18 mouse cellular contexts compared by ENCODE assay signal in genomic region chr16:25147486-25147885, GRCm38 (mm10).
A peak's percentile ranks its signal among the peaks of the same experiment; 100 is the strongest.
DNase-seq lines count a peak whose midpoint lies in the region; ATAC-seq lines count a peak whose summit lies in the region.
"Had no signal": no experiment of that assay in that cellular context is flagged by ENCODE, and none has a peak within 500 bp of the region (broad histone marks: within the 10 kb centered on the region; RNA-seq: fewer than 3 reads in every experiment).

No protein-coding gene starts in this region.

- 0 out of 2 replicates have a peak, but pooled peaks cover 6% of the 10 kb centered on the region for H3K9me3 ChIP-seq in embryonic facial prominence, embryonic 14.5 days (ENCODE audit: control insufficient read depth, low read length)
- no peaks in the 10 kb centered on the region for H3K9me3 ChIP-seq in embryonic facial prominence, embryonic 10.5 days
- H3K9me3 ChIP-seq: forebrain, embryonic 13.5 days; heart, embryonic 10.5 days; hindbrain, embryonic 13.5 days had no signal

- H3K4me1 ChIP-seq in embryonic facial prominence, embryonic 14.5 days (ENCODE audit: control insufficient read depth, insufficient read depth, low read length) = no peaks in the 10 kb centered on the region
- no peaks in the 10 kb centered on the region for H3K4me1 ChIP-seq in embryonic facial prominence, embryonic 10.5 days
- H3K4me1 ChIP-seq: forebrain, embryonic 13.5 days; heart, embryonic 10.5 days; hindbrain, embryonic 13.5 days had no signal

- no peak overlapping the region for H3K4me2 ChIP-seq in embryonic facial prominence, embryonic 14.5 days (ENCODE audit: low read depth, low read length)
- H3K4me2 ChIP-seq: forebrain, embryonic 13.5 days; hindbrain, embryonic 13.5 days had no signal

- no peaks in the 10 kb centered on the region for H3K36me3 ChIP-seq in embryonic facial prominence, embryonic 14.5 days (ENCODE audit: control insufficient read depth, insufficient read depth, low read length)
- no peaks in the 10 kb centered on the region for H3K36me3 ChIP-seq in embryonic facial prominence, embryonic 10.5 days (replicated peaks)
- H3K36me3 ChIP-seq: heart, embryonic 10.5 days; hindbrain, embryonic 13.5 days had no signal

- no peak overlapping the region for H3K27ac ChIP-seq in embryonic facial prominence, embryonic 14.5 days (replicated peaks; ENCODE audit: low read depth, low read length)
- H3K27ac ChIP-seq in embryonic facial prominence, embryonic 10.5 days (replicated peaks) = no peak overlapping the region
- H3K27ac ChIP-seq: forebrain, embryonic 13.5 days; heart, embryonic 10.5 days; hindbrain, embryonic 13.5 days; hindbrain, postnatal 0 days had no signal

- 60% methylated on average over 4 of the region's 4 CpGs for WGBS in embryonic facial prominence, embryonic 14.5 days
- WGBS in embryonic facial prominence, embryonic 10.5 days = 84% methylated on average over 4 of the region's 4 CpGs

- ATAC-seq in embryonic facial prominence, embryonic 14.5 days (ENCODE audit: low read depth) = no peak
- ATAC-seq: forebrain, embryonic 13.5 days; hindbrain, postnatal 0 days had no signal

- DNase-seq in embryonic facial prominence, embryonic 14.5 days (ENCODE audit: low spot score) = peak; percentile 36
- DNase-seq in embryonic facial prominence, embryonic 10.5 days (ENCODE audit: low spot score) = no peak
- peak; percentile 8 to 59 for DNase-seq in urinary bladder, adult 18-20 months (ENCODE audit: low spot score in 2 of 2)
- no peak for DNase-seq in urinary bladder, adult 2 months (ENCODE audit: low spot score)
- DNase-seq in Muller cell, postnatal 12 days (ENCODE audit: inconsistent ontology term) = peak; percentile 8
- DNase-seq in urinary bladder, postnatal 36 days (ENCODE audit: low spot score in 2 of 2) = peak; percentile 27 to 40
- DNase-seq in adrenal gland, postnatal 25 days = no peak
- DNase-seq: adrenal gland, postnatal 10 days; cerebellum, adult 2 months; cerebellum, postnatal 10 days; gastrocnemius, postnatal 36 days; heart, adult 18-20 months; heart, postnatal 10 days had no signal

- no peaks in the 10 kb centered on the region for H3K27me3 ChIP-seq in embryonic facial prominence, embryonic 14.5 days (replicated peaks; ENCODE audit: control insufficient read depth, insufficient read depth, low read length)
- H3K27me3 ChIP-seq in embryonic facial prominence, embryonic 10.5 days (replicated peaks; ENCODE audit: low read depth, poor library complexity, severe bottlenecking) = no peaks in the 10 kb centered on the region
- H3K27me3 ChIP-seq: CH12.LX; forebrain, embryonic 13.5 days; hindbrain, embryonic 13.5 days had no signal

- no peak overlapping the region for H3K4me3 ChIP-seq in embryonic facial prominence, embryonic 14.5 days (ENCODE audit: low read depth, low read length)
- no peak overlapping the region for H3K4me3 ChIP-seq in embryonic facial prominence, embryonic 10.5 days
- H3K4me3 ChIP-seq: forebrain, embryonic 13.5 days; heart, embryonic 10.5 days; hindbrain, embryonic 13.5 days had no signal

- H3K9ac ChIP-seq in embryonic facial prominence, embryonic 14.5 days (ENCODE audit: low read depth, low read length) = no peak overlapping the region
- H3K9ac ChIP-seq: forebrain, embryonic 13.5 days; hindbrain, embryonic 13.5 days had no signal

Comparison
In these comparisons a context has a peak if more than half of its experiments do, and no peak if none do; other contexts are left out.
1. DNase-seq: peak in embryonic facial prominence, embryonic 14.5 days (single experiment), urinary bladder, adult 18-20 months (2 of 2), Muller cell, postnatal 12 days (single experiment) and urinary bladder, postnatal 36 days (2 of 2); none in embryonic facial prominence, embryonic 10.5 days (single experiment), urinary bladder, adult 2 months (single experiment) and adrenal gland, postnatal 25 days (single experiment).